Mouse (Mus musculus) forebrain, embryonic 16.5 days (tissue): ENCODE results near the gene Shisa2. TPM values are rescaled to one million over a fixed set of nuclear protein-coding genes. Genes with fewer than 3 reads are reported as not detected.

Experiments
- ATAC-seq: fragments of 200-750 bp; cut with Nextera tagmentation; 2 replicates; pipeline ENCODE4 v1.8.0; 2017; ENCODE audit warnings: mild to moderate bottlenecking, moderate library complexity
- H3K27ac ChIP-seq: fragments of 300-500 bp; sonication (generic); 2 replicates; pipeline ENCODE4 v1.5.1; 2014; ENCODE audit warnings: low read length, control low read depth
- H3K27me3 ChIP-seq: fragments of 300-500 bp; sonication (generic); replicated peaks from 2 replicates; pipeline ENCODE4 v1.6.1; 2014; ENCODE audit warnings: low read length; ENCODE audit not compliant: control insufficient read depth, insufficient read depth
- H3K36me3 ChIP-seq: fragments of 300-500 bp; sonication (generic); 2 replicates; pipeline ENCODE4 v1.6.1; 2014; ENCODE audit not compliant: control insufficient read depth, insufficient read depth
- H3K4me1 ChIP-seq: fragments of 300-500 bp; sonication (generic); replicated peaks from 2 replicates; pipeline ENCODE4 v1.6.1; 2014; ENCODE audit warnings: low read length; ENCODE audit not compliant: control insufficient read depth, insufficient read depth
- H3K4me2 ChIP-seq: fragments of 300-500 bp; sonication (generic); 2 replicates; pipeline ENCODE4 v1.6.1; 2014; ENCODE audit warnings: mild to moderate bottlenecking, low read length, control low read depth
- H3K4me3 ChIP-seq: fragments of 300-500 bp; sonication (generic); replicated peaks from 2 replicates; pipeline ENCODE4 v1.5.1; 2014; ENCODE audit warnings: mild to moderate bottlenecking, low read length, control low read depth
- H3K9ac ChIP-seq: fragments of 300-500 bp; sonication (generic); replicated peaks from 2 replicates; pipeline ENCODE4 v1.6.1; 2014; ENCODE audit warnings: low read depth, low read length, control low read depth
- H3K9me3 ChIP-seq: fragments of 300-500 bp; sonication (generic); 2 replicates; pipeline ENCODE4 v1.6.1; 2016; ENCODE audit warnings: low read length; ENCODE audit not compliant: control insufficient read depth
- WGBS: fragments of 180-500 bp; shearing (Covaris S2); extraction: QIAGEN DNeasy Blood & Tissue Kit; methylation state at CpG from one replicate; pipeline ENCODE4 v1.1.7; 2014; 5-methylcytosine and 5-hydroxymethylcytosine counted together
- polyA plus RNA-seq: library from polyadenylated mRNA; unstranded; fragments of >200 nt; fragmentation: Nextera tagmentation; extraction: Ambion mirVana; gene quantifications from 2 replicates; pipeline ENCODE4 v1.2.1, GENCODE M21; 2015

The Shisa2 gene
- polyA plus RNA-seq, 1 experiment from 2014 or later: 11.4 TPM

DNA sequence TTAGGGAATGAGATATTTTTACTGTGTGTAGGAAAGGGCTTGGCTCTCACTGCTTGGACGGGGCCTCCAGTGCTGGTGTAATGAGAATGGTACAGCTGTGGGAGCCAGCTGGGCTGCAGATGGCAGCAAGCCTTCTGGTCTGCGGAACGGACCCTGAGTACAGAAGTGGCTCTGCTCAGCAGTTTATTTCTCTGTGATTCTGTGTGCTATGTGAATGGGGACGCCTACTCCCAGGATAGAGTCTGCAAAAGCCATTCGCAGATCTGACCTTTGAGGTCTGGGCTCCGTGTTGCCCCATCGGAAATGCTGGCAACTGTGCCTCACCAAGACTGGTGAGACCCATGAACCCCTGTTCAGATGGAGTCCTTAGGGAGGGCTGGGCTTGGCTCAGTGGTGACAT, 2.7 kb downstream of the Shisa2 start:
- H3K36me3 ChIP-seq: no peaks in the 10 kb centered on the region
- ATAC-seq: peak; percentile 67
- no peak overlapping the region for H3K27ac ChIP-seq
- no peak overlapping the region for H3K9ac ChIP-seq
- peak overlapping the region; percentile 61 for H3K4me3 ChIP-seq
- H3K27me3 ChIP-seq: no peaks in the 10 kb centered on the region; the same call in 1 of the 2 replicates
- H3K4me2 ChIP-seq: peak overlapping the region; percentile 73
- peaks cover 30% of the 10 kb centered on the region for H3K4me1 ChIP-seq
- 10% methylated on average over 7 of the region's 7 CpGs for whole genome bisulfite sequencing
- H3K9me3 ChIP-seq: no peaks in the 10 kb centered on the region

DNA sequence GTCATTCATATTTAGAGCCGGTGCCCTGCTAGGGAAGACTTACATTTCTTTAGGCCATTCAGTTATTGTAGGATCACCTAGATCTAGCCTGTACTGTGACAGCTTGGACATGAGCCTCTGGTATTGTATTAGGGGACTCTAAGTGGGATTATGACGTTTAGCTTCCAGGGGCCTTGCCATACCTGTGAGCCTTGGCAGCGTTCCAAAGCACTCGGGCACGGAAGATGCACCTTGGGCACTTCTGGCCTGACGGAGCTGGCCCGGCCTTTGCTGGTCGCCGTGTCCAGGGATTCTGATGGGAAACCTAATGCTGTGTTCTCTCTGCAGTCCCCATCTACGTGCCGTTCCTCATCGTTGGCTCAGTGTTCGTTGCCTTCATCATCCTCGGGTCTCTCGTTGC, 4.2 kb downstream of the Shisa2 start:
- WGBS: 70% methylated on average over 15 of the region's 15 CpGs

DNA sequence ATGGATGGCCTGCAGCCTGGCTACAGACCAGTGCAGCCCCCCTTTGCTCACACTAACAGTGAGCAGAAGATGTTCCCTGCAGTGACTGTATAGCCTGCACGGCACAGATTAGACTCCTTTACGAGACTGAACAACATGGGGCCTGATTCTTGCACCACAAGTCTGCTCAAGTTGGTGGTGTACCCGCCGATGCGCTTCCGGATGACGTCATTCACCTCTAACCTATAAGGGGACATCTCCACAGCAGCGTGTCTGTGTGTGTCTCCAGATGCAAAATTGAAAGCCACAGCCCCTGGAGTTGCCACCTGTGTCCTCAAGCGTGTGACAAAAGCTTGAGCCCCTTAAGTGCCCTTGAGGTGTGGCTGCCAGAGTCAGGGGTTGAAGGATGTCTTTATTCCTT, 5.0 kb downstream of the Shisa2 start:
- H3K9ac ChIP-seq: no peak overlapping the region
- H3K27me3 ChIP-seq: no peaks in the 10 kb centered on the region
- H3K27ac ChIP-seq: no peak overlapping the region
- H3K9me3 ChIP-seq: no peaks in the 10 kb centered on the region
- WGBS: 79% methylated on average over 9 of the region's 9 CpGs
- H3K36me3 ChIP-seq: no peaks in the 10 kb centered on the region
- ATAC-seq: no peak
- H3K4me1 ChIP-seq: peaks cover 30% of the 10 kb centered on the region
- H3K4me2 ChIP-seq: no peak overlapping the region
- H3K4me3 ChIP-seq: no peak overlapping the region

More for the DNA sequence above, 4.2 kb downstream of the Shisa2 start:
- no peak overlapping the region for H3K9ac ChIP-seq
- H3K4me1 ChIP-seq: peaks cover 30% of the 10 kb centered on the region
- ATAC-seq: no peak
- H3K9me3 ChIP-seq: no peaks in the 10 kb centered on the region
- H3K4me2 ChIP-seq: peak overlapping the region; percentile 12
- H3K4me3 ChIP-seq: 0 out of 2 replicates have a peak overlapping the region, but pooled peaks have one; percentile 3
- H3K36me3 ChIP-seq: no peaks in the 10 kb centered on the region
- no peaks in the 10 kb centered on the region for H3K27me3 ChIP-seq
- H3K27ac ChIP-seq: no peak overlapping the region

DNA sequence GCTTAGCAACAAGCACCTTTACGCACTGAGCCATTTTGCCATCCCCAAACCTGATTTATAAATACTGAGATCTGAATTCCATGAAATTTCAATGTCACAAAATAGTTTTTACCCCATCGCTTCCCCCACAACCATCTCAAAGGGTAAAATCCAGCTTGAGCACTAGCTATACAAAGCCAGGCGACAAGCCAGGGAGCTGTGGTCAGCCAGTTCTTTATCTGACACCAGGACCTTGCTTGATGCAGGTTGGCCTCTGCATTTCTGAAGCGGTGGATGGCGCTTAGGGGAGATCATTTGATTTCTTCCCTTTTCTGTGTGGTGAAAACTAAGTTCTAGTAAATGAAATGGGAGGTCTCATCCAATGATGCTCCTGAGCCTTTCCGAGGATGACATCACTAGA, 7.0 kb downstream of the Shisa2 start:
- 91% methylated on average over 6 of the region's 6 CpGs for WGBS
- no peak overlapping the region for H3K4me2 ChIP-seq

DNA sequence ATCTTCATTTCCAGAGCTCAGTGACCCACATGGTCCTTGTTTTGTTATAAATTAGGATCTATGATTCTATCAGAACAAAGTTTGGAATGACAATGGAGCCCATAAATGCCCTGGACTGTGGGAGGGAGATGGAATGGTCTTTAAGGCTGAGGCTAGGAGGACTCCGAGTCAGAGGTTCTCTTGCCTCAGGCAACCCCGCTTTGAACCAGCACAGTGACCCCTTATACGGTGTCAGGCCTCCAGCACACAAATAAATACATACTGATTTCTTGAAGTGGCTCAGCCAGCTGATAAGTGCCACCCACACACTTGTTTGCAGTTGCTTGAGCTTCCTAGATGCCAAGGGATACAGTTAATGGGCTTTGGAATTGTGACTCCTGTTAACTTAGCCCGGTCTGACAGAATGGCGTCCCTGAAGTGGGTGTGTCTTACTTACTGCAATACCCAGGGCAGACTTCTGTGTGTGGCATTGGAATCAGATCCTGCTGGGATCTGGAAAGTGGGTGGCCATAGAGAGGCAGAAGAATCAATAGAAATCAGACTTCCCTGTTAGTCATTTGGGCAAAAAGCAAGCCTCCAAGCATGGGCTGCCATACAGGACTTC, 8.3 kb downstream of the Shisa2 start:
- no peaks in the 10 kb centered on the region for H3K27me3 ChIP-seq
- ATAC-seq: no peak
- H3K4me2 ChIP-seq: no peak overlapping the region
- WGBS: 66% methylated on average over 5 of the region's 5 CpGs
- H3K9me3 ChIP-seq: no peaks in the 10 kb centered on the region
- no peak overlapping the region for H3K27ac ChIP-seq
- no peak overlapping the region for H3K9ac ChIP-seq
- no peaks in the 10 kb centered on the region for H3K36me3 ChIP-seq
- H3K4me3 ChIP-seq: no peak overlapping the region
- H3K4me1 ChIP-seq: peaks cover 5% of the 10 kb centered on the region; the same call in 1 of the 2 replicates

More for the DNA sequence above, 7.0 kb downstream of the Shisa2 start:
- no peaks in the 10 kb centered on the region for H3K9me3 ChIP-seq
- ATAC-seq: no peak
- H3K4me1 ChIP-seq: peaks cover 16% of the 10 kb centered on the region
- H3K4me3 ChIP-seq: no peak overlapping the region
- no peaks in the 10 kb centered on the region for H3K27me3 ChIP-seq
- no peak overlapping the region for H3K9ac ChIP-seq
- no peaks in the 10 kb centered on the region for H3K36me3 ChIP-seq
- no peak overlapping the region for H3K27ac ChIP-seq

DNA sequence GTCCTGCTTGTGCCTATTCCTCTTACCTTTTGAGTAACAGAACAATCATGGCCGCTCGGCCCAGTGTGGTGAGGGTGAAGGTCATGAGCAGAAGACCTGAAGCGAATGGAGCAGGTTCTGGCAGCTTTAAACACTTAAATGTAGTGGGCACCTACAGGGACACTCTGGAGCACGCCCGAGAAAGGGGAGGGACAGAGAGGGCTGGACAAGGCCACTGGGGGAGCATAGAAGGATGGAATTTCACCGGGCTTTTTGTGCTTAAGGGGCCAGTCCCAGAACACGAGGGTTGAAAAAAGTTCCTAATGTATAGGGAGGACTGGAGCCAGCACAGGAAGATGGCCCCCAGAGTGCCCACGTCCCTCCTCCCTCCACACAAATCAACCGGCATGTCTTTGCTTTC, 8.9 kb downstream of the Shisa2 start:
- Histone ChIP-seq H3K36me3 (no peaks in the 10 kb centered on the region), H3K4me2 (no peak overlapping the region), H3K4me1 (peaks cover 5% of the 10 kb centered on the region; the same call in 1 of the 2 replicates), H3K4me3 (no peak overlapping the region), H3K9me3 (no peaks in the 10 kb centered on the region), H3K9ac (no peak overlapping the region), H3K27ac (no peak overlapping the region), H3K27me3 (no peaks in the 10 kb centered on the region)
- 60% methylated on average over 9 of the region's 9 CpGs for WGBS
- ATAC-seq: no peak

DNA sequence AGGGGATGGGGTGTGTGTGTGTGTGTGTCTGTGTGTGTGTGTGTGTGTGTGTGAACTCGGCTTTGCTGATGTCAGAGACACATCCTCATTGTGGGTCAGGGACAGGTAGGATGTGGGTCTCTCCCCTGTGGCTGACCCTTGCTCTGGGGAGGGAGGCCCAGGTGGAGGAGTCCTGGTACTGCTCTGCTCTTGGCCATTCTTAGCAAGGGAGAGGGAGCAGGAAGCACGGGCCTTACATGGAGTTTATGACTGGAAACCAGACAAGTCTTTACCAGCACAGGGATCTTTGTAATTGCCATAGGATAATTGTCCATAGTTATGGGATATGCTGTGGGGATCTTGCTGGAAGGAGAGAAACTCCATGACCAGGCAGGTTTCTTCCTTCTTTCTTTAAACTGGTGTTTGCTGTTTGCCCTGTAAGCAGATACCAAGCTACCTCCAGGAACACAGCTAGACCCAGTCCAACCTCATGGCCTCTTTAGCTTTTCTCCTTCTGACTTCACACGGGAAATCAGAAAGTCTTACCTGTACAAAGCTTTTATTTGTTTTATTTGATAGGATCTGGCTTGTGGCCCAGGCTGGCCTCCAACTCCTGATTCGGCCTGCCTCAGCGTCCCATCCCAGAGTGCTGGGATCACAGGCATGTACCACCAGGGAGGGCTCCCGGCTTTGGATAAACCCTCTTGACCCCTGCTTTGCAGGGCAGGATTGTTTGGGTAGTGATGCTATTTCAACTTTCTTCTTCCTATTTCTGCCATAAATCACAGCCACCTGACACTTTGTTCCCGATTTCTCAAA, 14.0 kb downstream of the Shisa2 start:
- Histone ChIP-seq H3K9ac (no peak overlapping the region), H3K4me2 (no peak overlapping the region), H3K36me3 (no peaks in the 10 kb centered on the region), H3K4me1 (no peaks in the 10 kb centered on the region), H3K27me3 (no peaks in the 10 kb centered on the region), H3K9me3 (no peaks in the 10 kb centered on the region), H3K27ac (no peak overlapping the region), H3K4me3 (no peak overlapping the region)
- ATAC-seq: no peak
- WGBS: 62% methylated on average over 7 of the region's 7 CpGs

DNA sequence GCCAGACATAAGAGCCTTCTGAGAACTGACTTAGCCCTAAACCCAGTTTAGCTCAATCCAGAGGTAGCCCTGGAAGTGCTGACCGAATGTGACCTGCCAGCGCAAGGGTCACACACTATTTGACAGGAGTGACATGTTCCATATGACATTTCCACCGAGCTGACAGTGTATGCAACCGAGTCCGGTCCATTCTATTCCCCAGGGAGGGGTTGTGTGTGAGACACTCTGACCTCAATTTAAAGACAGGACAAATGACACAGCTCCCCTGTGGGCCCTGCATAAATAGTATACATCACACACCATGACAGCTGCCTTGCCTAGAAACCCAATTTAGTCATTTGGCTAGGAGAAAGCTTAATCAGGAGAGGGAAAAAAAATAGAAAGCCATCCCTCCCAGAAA, 16.7 kb downstream of the Shisa2 start:
- Histone ChIP-seq H3K4me1 (no peaks in the 10 kb centered on the region), H3K4me3 (no peak overlapping the region), H3K27ac (no peak overlapping the region), H3K9me3 (no peaks in the 10 kb centered on the region), H3K27me3 (no peaks in the 10 kb centered on the region), H3K9ac (no peak overlapping the region), H3K4me2 (no peak overlapping the region), H3K36me3 (no peaks in the 10 kb centered on the region)
- 36% methylated on average over 5 of the region's 5 CpGs for WGBS
- ATAC-seq: no peak

DNA sequence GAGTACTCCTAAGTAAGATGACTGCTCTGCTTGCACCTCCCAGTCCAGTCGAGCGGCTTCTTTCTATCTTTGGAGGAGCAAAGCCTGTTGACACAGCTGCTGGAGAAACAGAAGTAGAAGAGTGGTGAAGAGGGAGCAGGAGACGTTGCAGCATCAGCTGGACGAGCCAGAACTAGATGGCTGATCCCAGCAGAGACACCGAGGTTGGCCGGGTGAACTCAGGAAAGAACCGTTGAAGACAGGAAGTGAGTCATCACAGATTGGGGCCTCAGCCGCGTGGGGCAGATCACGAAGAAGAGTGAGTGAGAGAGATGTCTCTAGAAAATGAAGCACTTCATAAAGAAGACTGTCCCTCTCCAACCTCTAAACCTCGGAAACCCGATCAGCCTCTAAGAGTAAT, 18.5 kb downstream of the Shisa2 start:
- Histone ChIP-seq H3K27ac (no peak overlapping the region), H3K9ac (no peak overlapping the region), H3K4me1 (no peaks in the 10 kb centered on the region), H3K36me3 (no peaks in the 10 kb centered on the region), H3K4me2 (no peak overlapping the region), H3K9me3 (no peaks in the 10 kb centered on the region), H3K27me3 (no peaks in the 10 kb centered on the region), H3K4me3 (no peak overlapping the region)
- no peak for ATAC-seq
- 84% methylated on average over 12 of the region's 12 CpGs for WGBS
